ENCODE assay signal across 18 mouse cellular contexts in genomic region chr8:44879186-44879585, GRCm38 (mm10).
"Had no signal": no experiment of that assay in that cellular context is flagged by ENCODE, and none has a peak within 500 bp of the region (broad histone marks: within the 10 kb centered on the region; RNA-seq: fewer than 3 reads in every experiment).

No protein-coding gene starts in this region.

- ATAC-seq: midbrain, embryonic 16.5 days had no signal

- H3K9me3 ChIP-seq: midbrain, embryonic 10.5 days; midbrain, embryonic 12.5 days; neural tube, embryonic 13.5 days; neural tube, embryonic 15.5 days; stomach, embryonic 15.5 days had no signal

- H3K4me2 ChIP-seq: lung, embryonic 14.5 days; midbrain, embryonic 12.5 days; neural tube, embryonic 13.5 days; neural tube, embryonic 15.5 days; stomach, embryonic 15.5 days had no signal

- DNase-seq: lung, adult 18-20 months; lung, embryonic 14.5 days; lung, postnatal 10 days; lung, postnatal 4 days; midbrain, embryonic 14.5 days; retina, postnatal 1 day; right cerebral cortex, postnatal 4 days; thymus, adult 18-20 months; thymus, postnatal 14 days; thymus, postnatal 36 days had no signal

- H3K9ac ChIP-seq: lung, embryonic 14.5 days; midbrain, embryonic 12.5 days; neural tube, embryonic 13.5 days; neural tube, embryonic 15.5 days; stomach, embryonic 15.5 days had no signal

- H3K4me3 ChIP-seq: midbrain, embryonic 10.5 days; midbrain, embryonic 12.5 days; myocyte; neural tube, embryonic 13.5 days; neural tube, embryonic 15.5 days; stomach, embryonic 15.5 days had no signal

- H3K27me3 ChIP-seq: midbrain, embryonic 12.5 days; neural tube, embryonic 13.5 days; neural tube, embryonic 15.5 days; stomach, embryonic 15.5 days had no signal

- H3K27ac ChIP-seq: midbrain, embryonic 10.5 days; midbrain, embryonic 12.5 days; neural tube, embryonic 13.5 days; neural tube, embryonic 15.5 days; stomach, embryonic 15.5 days; stomach, postnatal 0 days had no signal

- H3K36me3 ChIP-seq: midbrain, embryonic 10.5 days; midbrain, embryonic 12.5 days; neural tube, embryonic 13.5 days; neural tube, embryonic 15.5 days; stomach, embryonic 15.5 days had no signal

- H3K4me1 ChIP-seq: midbrain, embryonic 10.5 days; midbrain, embryonic 12.5 days; neural tube, embryonic 13.5 days; neural tube, embryonic 15.5 days; stomach, embryonic 15.5 days had no signal
